Mouse (Mus musculus): Measurements from ENCODE around the gene Zmiz1. TPM values are rescaled to one million over a fixed set of nuclear protein-coding genes. Genes with fewer than 3 reads are reported as not detected.

The Zmiz1 gene
- polyA plus RNA-seq, 1 experiment from 2014 or later, result 91.0 TPM

- Histone ChIP-seq H3K36me3 (ENCODE audit: control insufficient read depth, insufficient read depth, low read length) (peaks cover 18% of the 10 kb centered on the region), H3K9ac (replicated peaks; ENCODE audit: low read length) (no peak overlapping the region), H3K9me3 (ENCODE audit: control insufficient read depth, low read length) (no peaks in the 10 kb centered on the region), H3K27ac (replicated peaks; ENCODE audit: low read depth, low read length) (peak overlapping the region; percentile 22; the same call in 1 of the 2 replicates), H3K4me3 (replicated peaks; ENCODE audit: low read depth, low read length) (no peak overlapping the region), H3K27me3 (ENCODE audit: control insufficient read depth, insufficient read depth, low read length) (no peaks in the 10 kb centered on the region), H3K4me2 (ENCODE audit: low read length) (no peak overlapping the region), H3K4me1 (ENCODE audit: control insufficient read depth, insufficient read depth, low read length) (peaks cover 75% of the 10 kb centered on the region)
- 73% methylated on average over 3 of the region's 3 CpGs for WGBS
- ATAC-seq (ENCODE audit: low FRiP score, low TSS enrichment), result no peak
- no peak for DNase-seq
Measured at GRCm38 (mm10) chr14:25499526-25499925, 40.5 kb downstream of the Zmiz1 start.

- Histone ChIP-seq H3K4me1 (ENCODE audit: control insufficient read depth, insufficient read depth, low read length) (peaks cover 64% of the 10 kb centered on the region), H3K4me2 (ENCODE audit: low read length) (no peak overlapping the region), H3K36me3 (ENCODE audit: control insufficient read depth, insufficient read depth, low read length) (peaks cover 29% of the 10 kb centered on the region), H3K27ac (replicated peaks; ENCODE audit: low read depth, low read length) (peak overlapping the region; percentile 37; the same call in 1 of the 2 replicates), H3K4me3 (replicated peaks; ENCODE audit: low read depth, low read length) (no peak overlapping the region), H3K9me3 (ENCODE audit: control insufficient read depth, low read length) (no peaks in the 10 kb centered on the region), H3K27me3 (ENCODE audit: control insufficient read depth, insufficient read depth, low read length) (no peaks in the 10 kb centered on the region), H3K9ac (replicated peaks; ENCODE audit: low read length) (no peak overlapping the region)
- 23% methylated on average over 3 of the region's 3 CpGs for WGBS
- DNase-seq (no peak), ATAC-seq (ENCODE audit: low FRiP score, low TSS enrichment) (no peak)
Measured at GRCm38 (mm10) chr14:25500511-25501120, 41.6 kb downstream of the Zmiz1 start.

DNA sequence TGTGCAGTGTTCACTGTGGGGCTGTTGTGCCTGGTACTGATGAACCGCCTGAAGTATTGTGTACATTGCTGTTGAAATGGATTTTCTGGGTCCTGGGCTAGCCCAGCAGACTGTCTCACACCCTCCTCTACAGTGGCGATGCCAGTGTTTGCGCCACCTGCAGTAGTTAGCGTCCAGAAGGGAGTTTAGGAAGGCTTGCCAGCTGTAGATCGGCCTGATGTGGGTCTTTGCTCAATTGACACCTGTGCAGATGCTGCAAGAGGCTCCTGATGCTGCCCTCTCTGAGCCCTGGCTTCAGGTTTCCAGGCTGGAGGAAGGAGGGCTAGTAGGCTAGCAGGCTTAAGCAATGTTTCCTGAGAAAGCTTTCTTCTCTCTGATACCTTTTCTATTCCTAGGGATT is 42.5 kb downstream of the Zmiz1 start:
- Histone ChIP-seq H3K4me1 (ENCODE audit: control insufficient read depth, insufficient read depth, low read length) (peaks cover 56% of the 10 kb centered on the region), H3K27ac (replicated peaks; ENCODE audit: low read depth, low read length) (no peak overlapping the region), H3K9ac (replicated peaks; ENCODE audit: low read length) (no peak overlapping the region), H3K9me3 (ENCODE audit: control insufficient read depth, low read length) (no peaks in the 10 kb centered on the region), H3K4me3 (replicated peaks; ENCODE audit: low read depth, low read length) (no peak overlapping the region), H3K36me3 (ENCODE audit: control insufficient read depth, insufficient read depth, low read length) (peaks cover 37% of the 10 kb centered on the region), H3K27me3 (ENCODE audit: control insufficient read depth, insufficient read depth, low read length) (no peaks in the 10 kb centered on the region), H3K4me2 (ENCODE audit: low read length) (no peak overlapping the region)
- DNase-seq, result no peak
- 92% methylated on average over 5 of the region's 5 CpGs for WGBS
- ATAC-seq (ENCODE audit: low FRiP score, low TSS enrichment), result no peak

GRCm38 (mm10) chr14:25502355-25502754 is 43.4 kb downstream of the Zmiz1 start:
- DNase-seq (no peak), ATAC-seq (ENCODE audit: low FRiP score, low TSS enrichment) (no peak)
- H3K9me3 ChIP-seq (ENCODE audit: control insufficient read depth, low read length), result no peaks in the 10 kb centered on the region
- peaks cover 37% of the 10 kb centered on the region for H3K36me3 ChIP-seq (ENCODE audit: control insufficient read depth, insufficient read depth, low read length)
- H3K4me3 ChIP-seq (replicated peaks; ENCODE audit: low read depth, low read length), result no peak overlapping the region
- no peaks in the 10 kb centered on the region for H3K27me3 ChIP-seq (ENCODE audit: control insufficient read depth, insufficient read depth, low read length)
- no peak overlapping the region for H3K9ac ChIP-seq (replicated peaks; ENCODE audit: low read length)
- no peak overlapping the region for H3K4me2 ChIP-seq (ENCODE audit: low read length)
- WGBS, result 85% methylated on average over 3 of the region's 3 CpGs
- H3K27ac ChIP-seq (replicated peaks; ENCODE audit: low read depth, low read length), result no peak overlapping the region
- peaks cover 47% of the 10 kb centered on the region for H3K4me1 ChIP-seq (ENCODE audit: control insufficient read depth, insufficient read depth, low read length)

DNA sequence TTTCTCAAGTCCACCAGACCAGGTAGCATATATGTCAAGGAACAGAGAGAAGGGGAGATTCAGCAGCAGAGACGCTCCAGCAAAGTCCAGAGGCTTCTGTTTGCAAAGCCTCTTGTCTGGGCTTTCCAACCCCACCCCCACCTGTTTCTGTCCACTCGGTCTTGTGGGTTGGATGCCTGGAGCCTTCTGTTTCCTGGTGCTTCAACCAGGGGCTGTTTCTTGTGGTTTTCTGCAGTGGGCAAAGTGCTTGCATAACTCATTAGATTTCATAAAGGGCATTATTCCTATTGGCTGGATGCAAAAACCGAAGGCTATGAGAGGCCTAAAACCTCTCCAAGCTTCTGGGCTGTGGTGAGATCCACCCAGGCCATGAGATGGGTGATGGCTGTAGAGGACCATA is 45.3 kb downstream of the Zmiz1 start:
- DNase-seq (no peak), ATAC-seq (ENCODE audit: low FRiP score, low TSS enrichment) (no peak)
- 89% methylated on average over 3 of the region's 3 CpGs for WGBS
- Histone ChIP-seq H3K27ac (replicated peaks; ENCODE audit: low read depth, low read length) (no peak overlapping the region), H3K9ac (replicated peaks; ENCODE audit: low read length) (no peak overlapping the region), H3K36me3 (ENCODE audit: control insufficient read depth, insufficient read depth, low read length) (peaks cover 47% of the 10 kb centered on the region), H3K27me3 (ENCODE audit: control insufficient read depth, insufficient read depth, low read length) (no peaks in the 10 kb centered on the region), H3K4me2 (ENCODE audit: low read length) (no peak overlapping the region), H3K4me1 (ENCODE audit: control insufficient read depth, insufficient read depth, low read length) (peaks cover 31% of the 10 kb centered on the region), H3K9me3 (ENCODE audit: control insufficient read depth, low read length) (no peaks in the 10 kb centered on the region), H3K4me3 (replicated peaks; ENCODE audit: low read depth, low read length) (no peak overlapping the region)

GRCm38 (mm10) chr14:25505201-25505671 is 46.3 kb downstream of the Zmiz1 start:
- WGBS, result 88% methylated on average over 6 of the region's 6 CpGs
- Histone ChIP-seq H3K27me3 (ENCODE audit: control insufficient read depth, insufficient read depth, low read length) (no peaks in the 10 kb centered on the region), H3K4me1 (ENCODE audit: control insufficient read depth, insufficient read depth, low read length) (peaks cover 27% of the 10 kb centered on the region), H3K4me2 (ENCODE audit: low read length) (no peak overlapping the region), H3K9ac (replicated peaks; ENCODE audit: low read length) (no peak overlapping the region), H3K9me3 (ENCODE audit: control insufficient read depth, low read length) (no peaks in the 10 kb centered on the region), H3K4me3 (replicated peaks; ENCODE audit: low read depth, low read length) (no peak overlapping the region), H3K36me3 (ENCODE audit: control insufficient read depth, insufficient read depth, low read length) (peaks cover 51% of the 10 kb centered on the region), H3K27ac (replicated peaks; ENCODE audit: low read depth, low read length) (0 out of 2 replicates have a peak overlapping the region, but pooled peaks have one; percentile 26)
- DNase-seq, result no peak
- no peak for ATAC-seq (ENCODE audit: low FRiP score, low TSS enrichment)

GRCm38 (mm10) chr14:25508111-25508756 is 49.2 kb downstream of the Zmiz1 start:
- peaks cover 47% of the 10 kb centered on the region for H3K36me3 ChIP-seq (ENCODE audit: control insufficient read depth, insufficient read depth, low read length)
- H3K4me3 ChIP-seq (replicated peaks; ENCODE audit: low read depth, low read length), result no peak overlapping the region
- no peak overlapping the region for H3K27ac ChIP-seq (replicated peaks; ENCODE audit: low read depth, low read length)

GRCm38 (mm10) chr14:25508757-25509139 is 49.8 kb downstream of the Zmiz1 start:
- Histone ChIP-seq H3K4me2 (ENCODE audit: low read length) (no peak overlapping the region), H3K4me1 (ENCODE audit: control insufficient read depth, insufficient read depth, low read length) (peaks cover 43% of the 10 kb centered on the region), H3K4me3 (replicated peaks; ENCODE audit: low read depth, low read length) (no peak overlapping the region), H3K9me3 (ENCODE audit: control insufficient read depth, low read length) (no peaks in the 10 kb centered on the region), H3K36me3 (ENCODE audit: control insufficient read depth, insufficient read depth, low read length) (peaks cover 41% of the 10 kb centered on the region), H3K27ac (replicated peaks; ENCODE audit: low read depth, low read length) (no peak overlapping the region), H3K27me3 (ENCODE audit: control insufficient read depth, insufficient read depth, low read length) (no peaks in the 10 kb centered on the region), H3K9ac (replicated peaks; ENCODE audit: low read length) (no peak overlapping the region)
- 92% methylated on average over 5 of the region's 5 CpGs for WGBS
- DNase-seq (no peak), ATAC-seq (ENCODE audit: low FRiP score, low TSS enrichment) (no peak)

More at GRCm38 (mm10) chr14:25508111-25508756, 49.2 kb downstream of the Zmiz1 start:
- WGBS, result 79% methylated on average over 13 of the region's 13 CpGs
- Histone ChIP-seq H3K9ac (replicated peaks; ENCODE audit: low read length) (no peak overlapping the region), H3K4me1 (ENCODE audit: control insufficient read depth, insufficient read depth, low read length) (peaks cover 39% of the 10 kb centered on the region), H3K4me2 (ENCODE audit: low read length) (no peak overlapping the region), H3K9me3 (ENCODE audit: control insufficient read depth, low read length) (no peaks in the 10 kb centered on the region), H3K27me3 (ENCODE audit: control insufficient read depth, insufficient read depth, low read length) (no peaks in the 10 kb centered on the region)
- DNase-seq (no peak), ATAC-seq (ENCODE audit: low FRiP score, low TSS enrichment) (no peak)

All from midbrain, embryonic 14.5 days (tissue).